14 mouse cellular contexts compared by ENCODE assay signal in the genomic region with DNA sequence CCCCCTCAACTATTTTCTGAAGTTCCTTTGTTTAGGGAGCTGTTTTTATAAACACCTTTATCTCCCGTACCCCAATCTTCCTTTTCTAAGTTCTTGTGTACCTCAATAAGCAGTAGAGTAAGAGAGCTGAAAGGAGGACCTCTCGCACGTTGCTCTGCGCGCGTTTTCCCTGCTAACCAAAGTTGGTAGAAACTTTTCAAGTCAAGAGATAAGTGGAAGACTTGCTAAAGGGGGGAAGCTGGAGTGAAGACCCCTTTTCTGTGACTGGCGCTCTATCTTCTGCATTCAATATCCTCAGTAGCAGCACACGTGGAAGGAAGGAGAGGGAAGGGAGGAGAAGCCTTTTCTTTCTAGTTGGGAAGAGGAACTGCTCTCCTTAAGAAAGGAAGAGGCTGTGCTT. TPM values are rescaled to one million over a fixed set of nuclear protein-coding genes. Genes with fewer than 3 reads are reported as not detected.
DNase-seq lines count a peak whose midpoint lies in the region; ATAC-seq lines count a peak whose summit lies in the region.
"Had no signal": no experiment of that assay in that cellular context is flagged by ENCODE, and none has a peak within 500 bp of the region (broad histone marks: within the 10 kb centered on the region; RNA-seq: fewer than 3 reads in every experiment).

No protein-coding gene starts in this region.

- H3K27ac ChIP-seq in kidney, embryonic 14.5 days (ENCODE audit: low read depth, low read length) = peak overlapping the region; percentile 100
- no peak overlapping the region for H3K27ac ChIP-seq in embryonic facial prominence, embryonic 10.5 days (replicated peaks)
- H3K27ac ChIP-seq in hindbrain, embryonic 13.5 days = peak overlapping the region; percentile 100
- peak overlapping the region; percentile 100 for H3K27ac ChIP-seq in neural tube, embryonic 13.5 days (replicated peaks)
- H3K27ac ChIP-seq: left cerebral cortex, adult 2 months had no signal

- H3K27me3 ChIP-seq in kidney, embryonic 14.5 days (ENCODE audit: control insufficient read depth, insufficient read depth, low read length) = no peaks in the 10 kb centered on the region
- H3K27me3 ChIP-seq in embryonic facial prominence, embryonic 10.5 days (replicated peaks; ENCODE audit: low read depth, poor library complexity, severe bottlenecking) = peaks cover 100% of the 10 kb centered on the region
- peaks cover 95% of the 10 kb centered on the region for H3K27me3 ChIP-seq in hindbrain, embryonic 13.5 days
- no peaks in the 10 kb centered on the region for H3K27me3 ChIP-seq in neural tube, embryonic 13.5 days

- DNase-seq in kidney, adult 11 months = no peak
- no peak for DNase-seq in embryonic facial prominence, embryonic 10.5 days (ENCODE audit: low spot score)
- no peak for DNase-seq in thymus, postnatal 10 days (ENCODE audit: low spot score in 2 of 2)
- DNase-seq in urinary bladder, postnatal 14 days (ENCODE audit: low spot score) = no peak
- DNase-seq: cerebellum, adult 11 months had no signal

- H3K9me3 ChIP-seq in kidney, embryonic 14.5 days (ENCODE audit: control insufficient read depth, low read length) = no peaks in the 10 kb centered on the region
- H3K9me3 ChIP-seq in embryonic facial prominence, embryonic 10.5 days = no peaks in the 10 kb centered on the region
- no peaks in the 10 kb centered on the region for H3K9me3 ChIP-seq in hindbrain, embryonic 13.5 days
- H3K9me3 ChIP-seq in neural tube, embryonic 13.5 days = no peaks in the 10 kb centered on the region
- H3K9me3 ChIP-seq: G1E; megakaryocyte, embryonic 14.5 days had no signal

- H3K36me3 ChIP-seq in kidney, embryonic 14.5 days (ENCODE audit: control insufficient read depth, insufficient read depth, low read length) = peaks cover 30% of the 10 kb centered on the region
- no peaks in the 10 kb centered on the region for H3K36me3 ChIP-seq in embryonic facial prominence, embryonic 10.5 days (replicated peaks)
- H3K36me3 ChIP-seq in hindbrain, embryonic 13.5 days = no peaks in the 10 kb centered on the region
- H3K36me3 ChIP-seq in neural tube, embryonic 13.5 days = peaks cover 13% of the 10 kb centered on the region; the same call in 1 of the 2 replicates
- H3K36me3 ChIP-seq: G1E had no signal

- 19% methylated on average over 8 of the region's 8 CpGs for WGBS in kidney, embryonic 14.5 days
- WGBS in embryonic facial prominence, embryonic 10.5 days = 2% methylated on average over 8 of the region's 8 CpGs
- 2% methylated on average over 8 of the region's 8 CpGs for WGBS in hindbrain, embryonic 13.5 days
- 4% methylated on average over 8 of the region's 8 CpGs for WGBS in neural tube, embryonic 13.5 days

- ATAC-seq in kidney, embryonic 14.5 days (ENCODE audit: low FRiP score, low TSS enrichment) = no peak
- no peak for ATAC-seq in hindbrain, embryonic 13.5 days (ENCODE audit: low FRiP score)
- ATAC-seq in neural tube, embryonic 13.5 days (ENCODE audit: low read depth) = no peak

- H3K4me2 ChIP-seq in kidney, embryonic 14.5 days (replicated peaks; ENCODE audit: low read depth, low read length) = peak overlapping the region; percentile 95
- peak overlapping the region; percentile 83 for H3K4me2 ChIP-seq in hindbrain, embryonic 13.5 days
- H3K4me2 ChIP-seq in neural tube, embryonic 13.5 days = peak overlapping the region; percentile 96

- H3K4me1 ChIP-seq in kidney, embryonic 14.5 days (ENCODE audit: control insufficient read depth, insufficient read depth, low read length) = peaks cover 87% of the 10 kb centered on the region
- H3K4me1 ChIP-seq in embryonic facial prominence, embryonic 10.5 days = no peaks in the 10 kb centered on the region
- peaks cover 11% of the 10 kb centered on the region; the same call in 1 of the 2 replicates for H3K4me1 ChIP-seq in hindbrain, embryonic 13.5 days (replicated peaks)
- H3K4me1 ChIP-seq in neural tube, embryonic 13.5 days (replicated peaks) = peaks cover 100% of the 10 kb centered on the region

- H3K4me3 ChIP-seq in kidney, embryonic 14.5 days (ENCODE audit: low read length) = peak overlapping the region; percentile 53
- peak overlapping the region; percentile 11; the same call in 1 of the 2 replicates for H3K4me3 ChIP-seq in embryonic facial prominence, embryonic 10.5 days
- peak overlapping the region; percentile 57 for H3K4me3 ChIP-seq in hindbrain, embryonic 13.5 days
- H3K4me3 ChIP-seq in neural tube, embryonic 13.5 days = peak overlapping the region; percentile 99
- H3K4me3 ChIP-seq: left cerebral cortex, adult 2 months; megakaryocyte, embryonic 14.5 days had no signal

- peak overlapping the region; percentile 99 for H3K9ac ChIP-seq in kidney, embryonic 14.5 days (ENCODE audit: low read depth, low read length)
- H3K9ac ChIP-seq in hindbrain, embryonic 13.5 days = peak overlapping the region; percentile 99
- peak overlapping the region; percentile 100 for H3K9ac ChIP-seq in neural tube, embryonic 13.5 days

RNA-seq across cellular contexts. Expression of a gene that starts 1.8 kb away (rescaled TPM):
- 8.2 and 8.6 TPM in 2 replicates for polyA plus RNA-seq in kidney, embryonic 14.5 days (2014; fragmentation: Nextera tagmentation; extraction: Ambion mirVana)
- 0.69 and 3.4 TPM in 2 replicates for polyA plus RNA-seq in embryonic facial prominence, embryonic 10.5 days (2016; fragmentation: Nextera tagmentation; extraction: Ambion mirVana)
- 11.9 and 14.5 TPM in 2 replicates for polyA plus RNA-seq in hindbrain, embryonic 13.5 days (2015; fragmentation: Nextera tagmentation; extraction: Ambion mirVana)
- polyA plus RNA-seq in neural tube, embryonic 13.5 days (2015; fragmentation: Nextera tagmentation; extraction: Ambion mirVana) = 12.8 and 14.7 TPM in 2 replicates
- polyA plus RNA-seq: C2C12; cortical plate, adult 2 months; frontal cortex, adult 2 months had no signal

RNA-seq across cellular contexts. Expression of a gene that starts 6.9 kb away (rescaled TPM):
- polyA plus RNA-seq in kidney, embryonic 14.5 days (2014; fragmentation: Nextera tagmentation; extraction: Ambion mirVana) = 4.2 and 8.6 TPM in 2 replicates
- polyA plus RNA-seq in embryonic facial prominence, embryonic 10.5 days (2016; fragmentation: Nextera tagmentation; extraction: Ambion mirVana) = 0.09 and 0.23 TPM in 2 replicates
- 9.5 and 11.3 TPM in 2 replicates for polyA plus RNA-seq in hindbrain, embryonic 13.5 days (2015; fragmentation: Nextera tagmentation; extraction: Ambion mirVana)
- 7.5 and 8.7 TPM in 2 replicates for polyA plus RNA-seq in neural tube, embryonic 13.5 days (2015; fragmentation: Nextera tagmentation; extraction: Ambion mirVana)
- polyA plus RNA-seq: cortical plate, adult 2 months; frontal cortex, adult 2 months had no signal

RNA-seq across cellular contexts. Expression of a gene that starts 21.8 kb away (rescaled TPM):
- polyA plus RNA-seq in kidney, embryonic 14.5 days (2014; fragmentation: Nextera tagmentation; extraction: Ambion mirVana) = 22.1 and 24.3 TPM in 2 replicates
- polyA plus RNA-seq in embryonic facial prominence, embryonic 10.5 days (2016; fragmentation: Nextera tagmentation; extraction: Ambion mirVana) = 0.07 and 0.28 TPM in 2 replicates
- polyA plus RNA-seq in hindbrain, embryonic 13.5 days (2015; fragmentation: Nextera tagmentation; extraction: Ambion mirVana) = 196 and 216 TPM in 2 replicates
- 67.1 and 88.3 TPM in 2 replicates for polyA plus RNA-seq in neural tube, embryonic 13.5 days (2015; fragmentation: Nextera tagmentation; extraction: Ambion mirVana)
- polyA plus RNA-seq: C2C12; cortical plate, adult 2 months; frontal cortex, adult 2 months had no signal

RNA-seq across cellular contexts. Expression of a gene that starts 25.4 kb away (rescaled TPM):
- polyA plus RNA-seq in kidney, embryonic 14.5 days (2014; fragmentation: Nextera tagmentation; extraction: Ambion mirVana) = 49.9 and 67.2 TPM in 2 replicates
- 5.8 and 17.0 TPM in 2 replicates for polyA plus RNA-seq in embryonic facial prominence, embryonic 10.5 days (2016; fragmentation: Nextera tagmentation; extraction: Ambion mirVana)
- polyA plus RNA-seq in hindbrain, embryonic 13.5 days (2015; fragmentation: Nextera tagmentation; extraction: Ambion mirVana) = 38.6 and 47.2 TPM in 2 replicates
- polyA plus RNA-seq in neural tube, embryonic 13.5 days (2015; fragmentation: Nextera tagmentation; extraction: Ambion mirVana) = 63.0 and 67.1 TPM in 2 replicates
- polyA plus RNA-seq: C2C12; cortical plate, adult 2 months; frontal cortex, adult 2 months; G1E had no signal

RNA-seq across cellular contexts. Expression of a gene that starts 32.7 kb away (rescaled TPM):
- polyA plus RNA-seq in kidney, embryonic 14.5 days (2014; fragmentation: Nextera tagmentation; extraction: Ambion mirVana) = 44.1 and 53.1 TPM in 2 replicates
- 0.15 TPM in 1 of 2 replicates, not detected in the other for polyA plus RNA-seq in embryonic facial prominence, embryonic 10.5 days (2016; fragmentation: Nextera tagmentation; extraction: Ambion mirVana)
- 81.9 and 132 TPM in 2 replicates for polyA plus RNA-seq in hindbrain, embryonic 13.5 days (2015; fragmentation: Nextera tagmentation; extraction: Ambion mirVana)
- polyA plus RNA-seq in neural tube, embryonic 13.5 days (2015; fragmentation: Nextera tagmentation; extraction: Ambion mirVana) = 171 and 174 TPM in 2 replicates
- polyA plus RNA-seq: cortical plate, adult 2 months; frontal cortex, adult 2 months had no signal

Comparison
In these comparisons a context has a peak if more than half of its experiments do, and no peak if none do; other contexts are left out.
1. H3K4me3 ChIP-seq: peak in every context shown above with its lines; median percentile 99 in neural tube, embryonic 13.5 days; 57 in hindbrain, embryonic 13.5 days; 53 in kidney, embryonic 14.5 days; 11 in embryonic facial prominence, embryonic 10.5 days.
2. RNA of a gene that starts 21.8 kb away (polyA plus RNA-seq): 196 to 216 TPM in hindbrain, embryonic 13.5 days, 67.1 to 88.3 TPM in neural tube, embryonic 13.5 days and 22.1 to 24.3 TPM in kidney, embryonic 14.5 days; 0.07 to 0.28 TPM in embryonic facial prominence, embryonic 10.5 days; every median in the first group is over 10 times any median in the second.
3. Peak in every context shown above with its lines, with median percentiles within 50 percentile points of each other: H3K4me2 ChIP-seq and H3K9ac ChIP-seq.